Mouse (Mus musculus) bone marrow macrophage, adult 2 months (primary cell): Measurements from ENCODE around the gene Pcp2.

Experiments
- CTCF ChIP-seq: IDR thresholded peaks from 2 replicates; pipeline ENCODE4 v1.5.1; 2012; ENCODE audit warnings: low read depth, mild to moderate bottlenecking, low read length, moderate library complexity
- POLR2A ChIP-seq: IDR thresholded peaks from 2 replicates; pipeline ENCODE4 v1.6.1; 2012; ENCODE audit warnings: mild to moderate bottlenecking, low read depth, low read length, borderline replicate concordance

DNA sequence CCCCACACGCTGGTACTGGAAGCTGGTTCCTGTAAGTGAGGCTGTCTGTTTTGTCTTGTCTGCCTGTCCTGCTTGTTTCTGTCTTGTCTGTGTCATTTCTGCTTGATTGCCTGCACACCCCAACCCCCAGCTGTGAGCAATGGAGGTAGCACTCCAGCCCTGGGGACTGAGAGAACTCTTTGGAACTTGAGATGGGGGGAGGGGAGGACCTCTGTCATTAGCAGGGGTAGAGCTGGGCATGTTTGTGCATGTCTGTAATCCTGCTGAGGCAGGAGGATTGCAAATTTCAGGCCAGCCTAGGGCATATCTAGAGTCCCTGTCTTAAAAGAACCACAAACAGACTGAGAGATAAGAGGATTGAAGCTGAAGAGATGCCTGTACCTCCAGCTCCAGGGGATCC, 26.1 kb downstream of the Pcp2 start:
- no peak for TF ChIP-seq CTCF
- TF ChIP-seq POLR2A = no peak
